Mouse (Mus musculus): ENCODE measurements at regions not wholly inside any gene's neighbourhood (a gene's known extent, or its start where the extent isn't known, plus 50 kb on each side); places are given as distances from the start of the nearest gene placed in this dataset.

DNA sequence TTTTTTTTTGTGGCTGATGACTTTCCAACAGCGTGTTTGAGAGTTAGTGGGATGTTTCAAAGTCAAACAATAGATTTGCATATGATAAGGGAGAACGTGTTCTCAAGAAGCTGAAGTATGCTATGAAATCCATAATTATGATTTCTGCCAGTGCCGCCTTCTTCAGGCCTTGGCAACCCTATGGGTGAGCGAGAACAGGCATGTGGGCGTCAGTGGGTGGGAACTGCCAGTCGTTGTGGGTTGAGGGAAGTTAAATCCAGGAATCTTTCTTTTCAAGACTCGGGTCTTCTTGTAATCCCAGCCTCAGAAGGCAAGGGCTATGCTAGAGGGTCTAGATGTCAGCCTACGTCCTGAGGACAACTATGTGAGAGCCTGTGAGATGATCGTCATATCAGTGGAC is 60.6 kb upstream of the Slc30a5 start:
- no peak for TF ChIP-seq CTCF (conservative IDR thresholded peaks at IDR 0.05; ENCODE audit: insufficient read depth, insufficient read length, low read depth, low read length)
- no peak for TF ChIP-seq POLR2A (IDR thresholded peaks at IDR 0.05; ENCODE audit: low read depth, low read length)
